Mouse (Mus musculus) heart, embryonic 10.5 days (tissue): ENCODE results near the gene Cox6b1. TPM values are rescaled to one million over a fixed set of nuclear protein-coding genes. Genes with fewer than 3 reads are reported as not detected.

ENCODE experiments used
- DNase-seq: peaks from one replicate; pipeline ENCODE4 v3.0.0-alpha.2; 2017; ENCODE audit warnings: low spot score
- H3K27ac ChIP-seq: fragments of 300-500 bp; sonication (generic); 2 replicates; pipeline ENCODE4 v1.5.1; 2016; ENCODE audit warnings: mild to moderate bottlenecking
- H3K27me3 ChIP-seq: fragments of 300-500 bp; sonication (generic); 2 replicates; pipeline ENCODE4 v1.6.1; 2016; ENCODE audit warnings: mild to moderate bottlenecking; ENCODE audit not compliant: poor library complexity, insufficient read depth, severe bottlenecking
- H3K36me3 ChIP-seq: fragments of 300-500 bp; sonication (generic); 2 replicates; pipeline ENCODE4 v1.6.1; 2016; ENCODE audit warnings: mild to moderate bottlenecking, moderate library complexity
- H3K4me1 ChIP-seq: fragments of 300-500 bp; sonication (generic); 2 replicates; pipeline ENCODE4 v1.6.1; 2016; ENCODE audit warnings: mild to moderate bottlenecking
- H3K4me3 ChIP-seq: fragments of 300-500 bp; sonication (generic); 2 replicates; pipeline ENCODE4 v1.5.1; 2016; ENCODE audit warnings: mild to moderate bottlenecking, moderate library complexity
- H3K9me3 ChIP-seq: fragments of 300-500 bp; sonication (generic); 2 replicates; pipeline ENCODE4 v1.6.1; 2016; ENCODE audit warnings: mild to moderate bottlenecking, moderate library complexity
- WGBS: fragments of 180-500 bp; shearing (Covaris S2); methylation state at CpG from one replicate; pipeline ENCODE4 v1.1.7; 2016; 5-methylcytosine and 5-hydroxymethylcytosine counted together
- polyA plus RNA-seq: library from polyadenylated mRNA; unstranded; fragments of >200 nt; fragmentation: Nextera tagmentation; extraction: Ambion mirVana; gene quantifications from 2 replicates; pipeline ENCODE4 v1.2.1, GENCODE M21; 2016

Gene Cox6b1
- polyA plus RNA-seq = 1,107 and 1,574 TPM in 2 replicates

DNA sequence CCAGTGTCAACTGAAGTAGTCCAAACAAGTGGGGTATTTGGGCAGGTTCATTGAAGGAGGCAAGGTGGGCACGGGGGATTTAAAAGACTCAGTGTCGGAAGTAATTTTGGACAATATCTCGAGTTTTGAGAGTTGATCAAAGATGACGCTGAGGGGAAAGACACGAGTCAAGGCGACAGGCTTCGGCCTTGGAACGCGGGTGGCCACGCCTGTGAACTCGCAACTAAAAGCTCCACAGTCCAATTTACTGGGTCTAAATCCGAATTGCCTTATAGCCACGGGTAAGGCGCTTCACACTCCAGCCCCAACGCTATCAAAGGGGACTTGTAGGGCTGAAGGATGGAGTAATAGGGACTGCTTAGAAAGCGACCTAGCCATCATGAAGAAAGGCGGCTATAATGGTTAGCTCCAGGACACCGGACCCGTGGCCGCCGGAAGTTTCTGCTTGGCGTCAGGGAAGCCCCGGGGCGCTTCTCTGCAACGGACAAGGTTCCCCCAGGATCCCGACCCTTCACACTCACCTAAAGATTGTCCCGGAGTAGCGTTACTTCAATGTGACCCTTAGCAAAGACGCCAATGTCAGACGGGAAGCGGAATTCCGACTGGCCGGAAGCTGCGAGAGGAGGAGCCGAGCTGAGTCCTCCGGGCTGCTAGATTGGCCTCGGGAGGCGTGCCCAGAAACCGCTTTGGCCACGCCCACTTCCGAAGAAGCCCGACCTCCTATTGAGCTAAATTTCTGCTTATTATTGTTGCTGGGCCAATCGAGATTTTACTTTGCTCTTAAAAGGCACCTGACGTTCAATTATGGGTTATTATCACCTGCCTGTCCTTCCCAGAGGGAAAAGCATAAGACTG is at the start of gene Cox6b1:
Gene Cox6b1 (minus strand): TSS at position 622 of the 855 bp plus-strand sequence.
- peak; percentile 97 for DNase-seq
- peaks cover 22% of the 10 kb centered on the region for H3K4me1 ChIP-seq
- WGBS = 2% methylated on average over 44 of the region's 44 CpGs

DNA sequence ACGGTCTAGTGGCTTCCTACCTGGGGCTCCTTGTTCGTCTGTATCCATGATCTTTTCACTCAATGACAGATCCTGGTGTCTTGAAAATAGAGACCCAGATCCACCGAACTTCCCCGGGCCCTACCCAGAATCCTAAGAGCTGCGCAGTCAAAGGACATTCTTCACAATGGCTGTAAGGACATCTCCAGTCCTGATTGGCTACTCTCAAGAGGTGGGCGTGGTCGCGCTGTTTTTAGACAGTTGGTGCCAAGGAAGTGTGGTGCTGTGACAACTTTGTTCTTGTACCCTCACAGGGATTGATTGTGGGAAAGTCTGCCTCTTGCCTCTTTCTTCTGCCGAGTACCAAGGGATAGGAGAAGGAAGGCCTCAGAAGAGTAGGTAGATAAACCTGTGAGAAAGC is 45.5 kb upstream of the Cox6b1 start, which contains the start of gene Pmis2:
Gene Pmis2 (minus strand): TSS at position 126 of the 400 bp plus-strand sequence.
- no peaks in the 10 kb centered on the region for H3K9me3 ChIP-seq
- H3K27me3 ChIP-seq = no peaks in the 10 kb centered on the region
- 58% methylated on average over 9 of the region's 9 CpGs for WGBS
- H3K27ac ChIP-seq = no peak within 1 kb of the TSS
- no peaks in the 10 kb centered on the region for H3K36me3 ChIP-seq
- no peaks in the 10 kb centered on the region for H3K4me1 ChIP-seq
- H3K4me3 ChIP-seq = no peak within 1 kb of the TSS
- DNase-seq = no peak

More for the DNA sequence above, at the start of gene Cox6b1:
- peak within 1 kb of the TSS; percentile 96 for H3K27ac ChIP-seq
- H3K9me3 ChIP-seq = no peaks in the 10 kb centered on the region
- peak within 1 kb of the TSS; percentile 95 for H3K4me3 ChIP-seq
- H3K36me3 ChIP-seq = peaks cover 36% of the 10 kb centered on the region
- H3K27me3 ChIP-seq = 0 out of 2 replicates have a peak, but pooled peaks cover 2% of the 10 kb centered on the region

DNA sequence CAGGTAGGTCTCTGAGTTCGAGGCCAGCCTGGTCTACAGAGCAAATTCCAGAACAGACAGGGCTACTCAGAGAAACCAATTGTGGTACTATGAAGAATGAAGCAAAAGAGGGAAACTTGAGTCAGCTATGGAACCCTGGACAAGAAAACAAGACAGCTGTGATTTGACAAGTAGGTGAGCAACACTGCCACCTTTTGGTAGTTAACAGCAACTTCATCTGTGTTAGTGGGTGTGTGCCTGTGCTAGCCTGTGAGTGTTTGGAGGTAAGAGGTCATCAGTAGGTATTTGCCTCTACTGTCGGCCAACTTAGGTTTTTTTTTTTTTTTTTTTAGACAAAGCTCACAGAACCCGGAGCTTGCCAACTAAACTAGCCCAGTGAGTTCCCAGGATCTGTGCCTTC is 43.3 kb upstream of the Cox6b1 start:
- H3K9me3 ChIP-seq = no peaks in the 10 kb centered on the region
- no peak overlapping the region for H3K27ac ChIP-seq
- no peak overlapping the region for H3K4me3 ChIP-seq
- H3K4me1 ChIP-seq = no peaks in the 10 kb centered on the region
- no peak for DNase-seq
- 39% methylated on average over 3 of the region's 3 CpGs for WGBS
- no peaks in the 10 kb centered on the region for H3K27me3 ChIP-seq
- no peaks in the 10 kb centered on the region for H3K36me3 ChIP-seq

DNA sequence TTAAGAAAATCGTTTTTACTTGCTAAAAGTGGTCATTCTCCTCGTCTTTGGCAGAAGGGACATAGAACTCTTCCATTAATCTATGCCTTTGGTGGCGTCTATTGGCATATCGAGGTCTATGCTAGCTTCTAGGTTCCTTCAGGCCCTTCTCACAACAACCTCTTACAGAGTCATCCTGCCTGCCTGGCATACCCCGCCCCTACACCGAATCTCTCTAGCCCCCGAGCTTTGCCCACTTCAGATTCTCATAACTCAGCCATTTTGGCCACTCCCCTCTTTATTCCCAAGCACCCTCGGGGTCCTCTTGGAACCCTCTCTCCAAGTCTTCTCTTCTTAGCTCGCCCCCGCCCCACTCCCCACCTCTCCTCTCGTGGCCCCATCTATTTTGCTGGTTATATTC is 39.4 kb upstream of the Cox6b1 start:
- 5% methylated on average over 11 of the region's 11 CpGs for WGBS

DNA sequence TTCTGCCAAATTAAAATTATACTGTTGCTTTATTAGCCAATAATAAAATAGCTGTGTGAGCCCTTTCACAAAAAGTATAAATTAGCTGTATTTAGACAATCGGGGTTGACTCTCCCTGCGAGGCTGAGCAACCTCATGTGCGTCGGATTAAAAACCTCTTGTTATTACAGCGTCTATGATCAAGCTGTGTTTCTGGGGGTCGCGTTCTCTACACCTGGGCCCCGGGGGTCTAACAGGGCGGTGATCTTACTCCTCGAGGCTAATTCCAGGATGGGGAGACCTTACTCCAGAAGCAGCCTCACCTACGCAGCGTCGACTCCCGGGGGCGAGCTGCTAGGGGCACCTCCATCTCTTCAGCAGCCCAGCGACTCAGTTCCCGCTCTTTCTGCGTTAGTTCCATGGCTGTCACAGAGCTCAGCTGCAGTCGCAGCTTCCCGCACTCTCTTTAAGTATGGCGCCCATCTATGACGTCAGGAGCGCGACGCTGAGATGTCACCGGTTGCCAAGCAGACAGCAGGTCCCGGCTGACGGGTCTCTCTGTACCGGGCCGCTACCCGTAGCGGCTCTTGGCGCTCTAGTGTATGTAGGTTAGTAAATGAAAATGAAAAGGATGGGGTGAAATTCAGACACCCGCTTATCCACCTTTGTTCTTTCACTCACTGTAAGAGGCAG is 38.7 kb upstream of the Cox6b1 start, which contains the start of gene Haus5:
Gene Haus5 (minus strand): TSS at position 466 of the 672 bp plus-strand sequence.
- Histone ChIP-seq H3K4me1 (no peaks in the 10 kb centered on the region), H3K27me3 (no peaks in the 10 kb centered on the region), H3K36me3 (peaks cover 28% of the 10 kb centered on the region), H3K9me3 (no peaks in the 10 kb centered on the region), H3K4me3 (peak within 1 kb of the TSS; percentile 72), H3K27ac (peak within 1 kb of the TSS; percentile 85)
- 1% methylated on average over 34 of the region's 34 CpGs for WGBS
- peak; percentile 97 for DNase-seq

More for the DNA sequence above, 39.4 kb upstream of the Cox6b1 start:
- H3K4me3 ChIP-seq = peak overlapping the region; percentile 72
- H3K9me3 ChIP-seq = no peaks in the 10 kb centered on the region
- H3K36me3 ChIP-seq = peaks cover 21% of the 10 kb centered on the region
- no peak for DNase-seq
- no peaks in the 10 kb centered on the region for H3K4me1 ChIP-seq
- H3K27me3 ChIP-seq = no peaks in the 10 kb centered on the region
- H3K27ac ChIP-seq = peak overlapping the region; percentile 85; the same call in 1 of the 2 replicates

DNA sequence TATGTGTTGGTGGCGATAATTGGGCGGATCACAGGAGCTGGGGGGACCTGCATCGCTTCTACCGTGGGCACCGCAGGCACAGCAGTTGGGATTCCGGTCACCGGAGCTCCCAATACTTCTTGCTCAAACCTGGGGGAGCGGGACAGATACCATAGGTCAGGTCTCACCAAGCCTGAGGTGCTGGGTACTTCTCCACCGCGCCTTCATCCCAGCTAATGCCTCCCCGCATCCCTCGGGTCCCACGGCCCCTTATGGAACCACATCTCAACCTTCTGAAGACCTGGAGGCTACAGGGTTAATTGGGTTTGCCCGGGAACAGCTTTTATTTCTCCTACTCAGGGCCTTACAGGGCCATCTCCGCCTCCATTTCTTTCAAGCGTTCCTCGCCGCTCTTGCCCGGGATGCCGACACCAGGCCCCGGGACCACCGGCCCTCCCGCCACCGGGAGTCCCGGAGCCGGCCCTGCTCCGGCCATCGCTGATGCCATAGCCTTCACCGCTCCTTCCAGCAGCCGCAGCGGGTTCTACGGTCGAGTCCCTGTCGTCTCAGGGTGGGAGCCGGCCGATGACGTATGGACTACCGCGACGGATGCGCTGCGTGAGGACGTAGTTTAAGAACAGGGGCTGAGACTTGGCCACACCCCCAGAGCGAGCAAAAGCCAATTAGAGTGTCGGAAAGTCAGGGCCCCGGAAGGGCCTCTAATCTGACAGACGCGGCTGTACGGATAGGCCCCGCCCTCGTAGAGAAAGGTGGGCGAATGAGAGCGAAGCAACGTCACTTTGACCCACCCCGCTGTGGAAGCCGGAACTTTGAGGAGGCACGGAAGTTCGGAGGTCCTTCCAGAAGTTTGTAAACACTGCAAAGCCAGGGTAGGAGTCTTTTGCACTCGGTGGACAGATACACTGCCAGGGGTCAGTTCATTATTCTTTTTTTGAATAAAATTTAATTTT is 23.9 kb upstream of the Cox6b1 start, which contains the start of gene Rbm42:
Gene Rbm42 (minus strand): TSS at position 727 of the 950 bp plus-strand sequence.
- WGBS = 1% methylated on average over 59 of the region's 59 CpGs
- Histone ChIP-seq H3K4me1 (peaks cover 9% of the 10 kb centered on the region; the same call in 1 of the 2 replicates), H3K36me3 (peaks cover 63% of the 10 kb centered on the region), H3K27me3 (no peaks in the 10 kb centered on the region), H3K9me3 (no peaks in the 10 kb centered on the region), H3K27ac (peak within 1 kb of the TSS; percentile 92), H3K4me3 (peak within 1 kb of the TSS; percentile 88)
- DNase-seq = peak; percentile 99

DNA sequence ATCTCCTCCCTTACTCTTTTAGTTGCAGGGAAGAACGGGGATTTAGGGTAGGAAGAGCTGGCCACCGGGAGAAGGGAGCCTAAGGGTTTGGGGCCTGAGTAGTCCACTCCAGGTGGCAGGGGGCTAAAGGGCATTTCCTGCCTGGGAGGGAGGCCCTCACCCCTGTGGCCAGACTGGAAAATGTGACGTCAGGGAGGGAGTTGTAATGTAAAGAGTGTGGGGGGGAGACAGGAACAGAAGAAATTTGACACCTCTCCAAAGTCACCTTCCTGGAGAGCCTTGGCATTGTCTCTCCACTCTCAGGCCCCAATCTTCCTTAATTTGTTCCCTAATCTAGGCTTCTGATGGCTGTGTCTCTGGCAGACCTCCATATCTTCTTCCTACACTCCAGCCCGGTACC is 13.1 kb upstream of the Cox6b1 start:
- 14% methylated on average over 4 of the region's 4 CpGs for WGBS
- H3K27ac ChIP-seq = peak overlapping the region; percentile 69
- peaks cover 26% of the 10 kb centered on the region for H3K27me3 ChIP-seq
- DNase-seq = no peak
- H3K36me3 ChIP-seq = peaks cover 45% of the 10 kb centered on the region
- no peaks in the 10 kb centered on the region for H3K9me3 ChIP-seq
- peaks cover 36% of the 10 kb centered on the region for H3K4me1 ChIP-seq
- no peak overlapping the region; the same call in 1 of the 2 replicates for H3K4me3 ChIP-seq

DNA sequence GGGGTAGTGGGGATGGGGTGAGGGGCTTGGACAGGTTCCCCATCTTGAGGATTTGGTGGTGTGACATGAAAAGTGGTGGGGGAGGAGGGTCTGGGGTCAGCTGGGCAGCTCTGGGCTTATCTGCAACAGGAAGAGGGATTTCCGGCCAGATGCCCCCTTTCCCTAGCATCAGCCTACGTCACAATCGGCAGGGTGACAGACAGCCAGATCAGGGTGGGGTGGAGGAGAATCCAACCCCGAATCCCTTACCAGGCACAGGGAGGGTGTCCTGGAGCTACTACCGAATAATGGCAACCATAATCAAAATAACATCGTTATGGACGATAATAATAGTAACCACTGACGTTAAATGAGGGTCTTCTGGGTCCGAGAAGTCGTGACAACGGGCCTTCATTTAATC is 10.4 kb upstream of the Cox6b1 start:
- peak; percentile 83 for DNase-seq
- Histone ChIP-seq H3K27ac (peak overlapping the region; percentile 56; the same call in 1 of the 2 replicates), H3K27me3 (peaks cover 52% of the 10 kb centered on the region), H3K36me3 (peaks cover 18% of the 10 kb centered on the region), H3K9me3 (no peaks in the 10 kb centered on the region), H3K4me1 (peaks cover 43% of the 10 kb centered on the region), H3K4me3 (peak overlapping the region; percentile 53)
- WGBS = 18% methylated on average over 11 of the region's 11 CpGs

DNA sequence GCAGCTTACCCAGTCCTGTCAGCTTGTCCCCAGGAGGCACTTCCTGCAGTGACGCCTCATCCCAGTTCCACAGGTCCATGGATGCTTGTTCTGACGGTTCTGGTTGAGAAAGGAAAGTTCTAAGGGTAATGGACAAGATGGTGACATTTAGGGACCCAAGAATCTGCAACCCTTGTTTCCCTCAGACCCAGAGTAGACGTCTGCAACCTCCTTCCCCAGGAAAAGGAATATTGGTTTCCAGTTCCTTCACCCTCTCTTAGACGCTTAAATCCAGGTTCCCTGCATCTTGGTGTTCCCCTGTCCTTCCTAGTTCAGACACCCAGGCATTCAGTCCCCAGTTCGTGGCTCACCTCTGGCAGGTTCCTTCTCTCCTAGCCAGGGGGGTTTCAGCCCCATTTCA is 9.8 kb upstream of the Cox6b1 start, which contains the start of gene Etv2:
Gene Etv2 (minus strand): TSS at position 101 of the 400 bp plus-strand sequence.
- Histone ChIP-seq H3K9me3 (no peaks in the 10 kb centered on the region), H3K27ac (peak within 1 kb of the TSS; percentile 59; the same call in 1 of the 2 replicates), H3K36me3 (peaks cover 12% of the 10 kb centered on the region), H3K27me3 (peaks cover 57% of the 10 kb centered on the region), H3K4me1 (peaks cover 43% of the 10 kb centered on the region), H3K4me3 (peak within 1 kb of the TSS; percentile 53)
- DNase-seq = no peak
- WGBS = 3% methylated on average over 5 of the region's 5 CpGs

DNA sequence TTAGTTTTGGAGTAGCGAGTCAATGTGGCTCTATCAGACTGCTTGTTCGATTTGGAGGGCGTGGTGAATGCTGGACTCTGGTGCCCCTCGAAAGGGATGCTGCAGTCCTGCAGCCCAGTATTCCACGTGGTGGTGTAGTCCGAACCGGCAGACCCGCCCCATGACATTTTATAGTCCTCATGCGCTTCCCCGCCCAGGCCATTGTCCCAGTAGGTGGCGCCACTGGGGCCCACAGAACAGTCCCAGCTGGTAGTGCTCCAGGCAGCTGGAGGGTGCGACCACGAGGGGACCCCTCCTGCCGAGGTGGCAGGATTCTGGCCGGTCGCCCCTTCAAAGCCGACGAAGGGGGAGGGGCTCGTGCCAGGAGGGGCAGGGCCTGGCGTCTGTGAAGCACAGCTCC is 8.7 kb upstream of the Cox6b1 start:
- H3K27ac ChIP-seq = peak overlapping the region; percentile 59; the same call in 1 of the 2 replicates
- 2% methylated on average over 20 of the region's 20 CpGs for WGBS
- H3K4me3 ChIP-seq = peak overlapping the region; percentile 53
- 0 out of 2 replicates have a peak, but pooled peaks cover under 1% of the 10 kb centered on the region for H3K36me3 ChIP-seq
- DNase-seq = peak; percentile 88
- H3K9me3 ChIP-seq = no peaks in the 10 kb centered on the region
- H3K27me3 ChIP-seq = peaks cover 59% of the 10 kb centered on the region
- peaks cover 42% of the 10 kb centered on the region for H3K4me1 ChIP-seq

DNA sequence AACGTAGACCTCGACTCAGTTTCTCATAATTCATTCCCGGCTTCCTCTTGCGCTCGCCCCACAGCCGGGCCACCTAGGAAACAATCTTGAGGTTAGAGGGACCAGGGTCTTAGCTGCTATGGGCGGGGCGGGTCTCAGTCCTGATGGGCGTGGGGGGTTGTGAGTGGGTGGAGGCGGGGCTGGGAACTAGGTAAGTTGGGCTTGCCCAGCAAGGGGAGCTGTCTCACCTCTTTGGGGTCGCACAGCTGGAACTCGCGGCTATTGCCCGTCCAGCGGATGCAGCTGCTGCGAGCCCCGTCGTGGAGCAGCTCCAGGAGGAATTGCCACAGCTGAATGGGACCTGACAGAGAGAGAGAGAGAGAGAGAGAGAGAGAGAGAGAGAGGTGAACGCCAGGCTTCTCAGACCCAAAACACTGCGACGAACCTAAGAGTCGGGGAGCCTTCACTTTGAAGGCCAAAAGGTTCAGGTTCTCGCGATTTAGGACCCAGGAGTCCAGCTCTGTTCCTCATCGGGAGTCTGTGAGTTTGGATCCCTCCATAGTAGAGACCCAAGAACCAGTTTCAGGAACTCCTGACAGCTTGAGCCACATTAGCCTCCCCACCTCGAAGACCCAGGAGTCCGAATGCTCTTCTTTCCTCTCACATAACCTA is 7.9 kb upstream of the Cox6b1 start:
- H3K4me1 ChIP-seq = peaks cover 35% of the 10 kb centered on the region
- H3K27ac ChIP-seq = no peak overlapping the region
- peaks cover 59% of the 10 kb centered on the region for H3K27me3 ChIP-seq
- no peaks in the 10 kb centered on the region for H3K36me3 ChIP-seq
- H3K9me3 ChIP-seq = no peaks in the 10 kb centered on the region
- peak overlapping the region; percentile 53 for H3K4me3 ChIP-seq
- DNase-seq = no peak
- WGBS = 12% methylated on average over 27 of the region's 27 CpGs
